Mouse (Mus musculus) kidney, postnatal 36 days (tissue): ENCODE results near the gene Srf.
A peak's percentile ranks its signal among the peaks of the same experiment; 100 is the strongest.
"Not testable (repeated sequence)": the region's sequence is repeated elsewhere in the genome, so short reads cannot be mapped to it uniquely, and the experiment has no call there.

Experiments used
- DNase-seq, 2 experiments: peaks; one replicate each; pipeline ENCODE4 v3.0.0; 2021 to 2022; ENCODE audit warnings: mixed read lengths in 2 of 2

The Srf gene

GRCm38 (mm10) chr17:46555673-46556583 is at the start of gene Srf:
Gene Srf, minus strand, starts transcription at chr17:46556175.
- peak; percentile 96 to 98 for DNase-seq

- no peak for DNase-seq
These were observed 49.2 kb upstream of the Srf start for GRCm38 (mm10) chr17:46605126-46605525.

GRCm38 (mm10) chr17:46603229-46603628 is 47.3 kb upstream of the Srf start:
- no peak for DNase-seq

- DNase-seq, result peak; percentile 37 to 40
These were observed 46.2 kb upstream of the Srf start for GRCm38 (mm10) chr17:46602212-46602611.

- no peak for DNase-seq
These were observed 44.6 kb upstream of the Srf start for GRCm38 (mm10) chr17:46600569-46600968.

- no peak for DNase-seq
These were observed 43.0 kb upstream of the Srf start for GRCm38 (mm10) chr17:46598963-46599362.

- DNase-seq, result no peak
These were observed 42.0 kb upstream of the Srf start for GRCm38 (mm10) chr17:46597956-46598355.

- DNase-seq, result no peak
These were observed 39.4 kb upstream of the Srf start for GRCm38 (mm10) chr17:46595336-46595735.

- no peak for DNase-seq
These were observed 38.6 kb upstream of the Srf start for GRCm38 (mm10) chr17:46594606-46595005.

- no peak for DNase-seq
These were observed 37.1 kb upstream of the Srf start for GRCm38 (mm10) chr17:46593124-46593523.

GRCm38 (mm10) chr17:46591406-46591805 is 35.4 kb upstream of the Srf start:
- DNase-seq, result no peak

GRCm38 (mm10) chr17:46590439-46590838 is 34.5 kb upstream of the Srf start:
- DNase-seq, result peak in 1 of 2 experiments; percentile 53

GRCm38 (mm10) chr17:46589635-46590314 is 33.8 kb upstream of the Srf start:
- DNase-seq, result peak; percentile 19 to 50

GRCm38 (mm10) chr17:46588913-46589312 is 32.9 kb upstream of the Srf start:
- no peak for DNase-seq

- DNase-seq, result no peak
These were observed 32.2 kb upstream of the Srf start for GRCm38 (mm10) chr17:46588173-46588572.

GRCm38 (mm10) chr17:46586327-46586726 is 30.4 kb upstream of the Srf start:
- DNase-seq, result no peak

GRCm38 (mm10) chr17:46578650-46579049 is 22.7 kb upstream of the Srf start:
- no peak for DNase-seq

- DNase-seq, result peak; percentile 35 to 71
These were observed 20.1 kb upstream of the Srf start for GRCm38 (mm10) chr17:46576070-46576469.

- no peak for DNase-seq
These were observed 18.6 kb upstream of the Srf start for GRCm38 (mm10) chr17:46574535-46574934.

- no peak for DNase-seq
These were observed 15.0 kb upstream of the Srf start for GRCm38 (mm10) chr17:46571005-46571404.

- no peak for DNase-seq
These were observed 3.2 kb upstream of the Srf start for GRCm38 (mm10) chr17:46559146-46559545.

- DNase-seq, result no peak
These were observed 2.2 kb upstream of the Srf start for GRCm38 (mm10) chr17:46558151-46558550.

GRCm38 (mm10) chr17:46557321-46557720 is 1.3 kb upstream of the Srf start:
- not testable (repeated sequence) for DNase-seq

- DNase-seq, result peak; percentile 17 to 48
These were observed 590 bp upstream of the Srf start for GRCm38 (mm10) chr17:46556584-46556945.
